Mouse (Mus musculus) ES-E14 (cell line): ENCODE measurements around the gene Pdzd3.

ENCODE experiments used
- CHD2 ChIP-seq: IDR thresholded peaks from 2 replicates; pipeline ENCODE4 v1.6.1; 2014; ENCODE audit warnings: mild to moderate bottlenecking, low read depth, low read length, inconsistent platforms
- MAFK ChIP-seq: IDR thresholded peaks from 2 replicates; pipeline ENCODE4 v1.6.1; 2014; ENCODE audit warnings: mild to moderate bottlenecking, low read depth, low read length, inconsistent platforms; ENCODE audit not compliant: insufficient read depth

GRCm38 (mm10) chr9:44292490-44292889, 41.2 kb upstream of the Pdzd3 start:
- TF ChIP-seq MAFK (no peak), CHD2 (no peak)
